Mouse (Mus musculus) ovary, postnatal 36 days (tissue): ENCODE results near the gene Lrig2.

Source experiments
- DNase-seq: peaks from one replicate; pipeline ENCODE4 v3.0.0; 2022; ENCODE audit warnings: low spot score, mixed read lengths

Lrig2 gene

DNA sequence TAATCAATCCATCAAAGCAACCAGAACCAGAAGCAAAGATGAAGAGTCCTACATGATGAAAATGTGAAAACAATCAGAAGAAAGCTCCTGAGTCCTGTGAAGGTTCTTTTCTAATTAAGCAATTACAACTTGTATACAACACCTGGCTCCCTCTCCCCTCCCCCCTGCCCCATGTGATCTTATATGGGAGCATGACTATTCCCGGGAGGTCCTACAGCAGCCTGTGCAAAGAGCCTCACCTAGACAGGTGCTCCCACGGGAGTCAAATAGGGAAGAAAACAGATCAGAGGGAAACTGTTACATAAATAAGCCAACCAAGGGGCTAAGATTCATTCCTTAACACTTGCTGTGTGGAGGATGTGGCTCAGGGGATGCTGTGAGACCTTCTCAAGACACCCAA lies 143.8 kb downstream of the Lrig2 start:
- DNase-seq = no peak

DNA sequence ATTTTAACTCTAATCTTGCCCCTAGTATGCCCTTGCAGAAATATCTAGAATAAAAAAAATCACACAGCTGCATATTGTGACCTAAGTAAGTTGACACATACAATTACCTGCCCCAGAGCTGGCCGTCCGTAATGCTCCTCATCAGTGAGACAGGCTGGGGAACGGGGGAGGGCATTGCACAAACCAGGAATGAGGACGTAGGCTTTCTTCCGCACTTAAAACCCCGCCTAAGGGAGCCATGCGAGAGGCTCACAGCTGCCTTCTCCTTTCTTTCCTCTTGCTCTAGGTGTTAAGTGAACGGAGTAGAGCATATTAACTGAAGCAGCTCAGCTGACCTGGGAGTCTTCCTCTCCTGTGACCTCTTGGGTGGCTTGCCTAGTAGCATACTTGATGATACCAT lies 149.9 kb downstream of the Lrig2 start:
- DNase-seq = no peak

DNA sequence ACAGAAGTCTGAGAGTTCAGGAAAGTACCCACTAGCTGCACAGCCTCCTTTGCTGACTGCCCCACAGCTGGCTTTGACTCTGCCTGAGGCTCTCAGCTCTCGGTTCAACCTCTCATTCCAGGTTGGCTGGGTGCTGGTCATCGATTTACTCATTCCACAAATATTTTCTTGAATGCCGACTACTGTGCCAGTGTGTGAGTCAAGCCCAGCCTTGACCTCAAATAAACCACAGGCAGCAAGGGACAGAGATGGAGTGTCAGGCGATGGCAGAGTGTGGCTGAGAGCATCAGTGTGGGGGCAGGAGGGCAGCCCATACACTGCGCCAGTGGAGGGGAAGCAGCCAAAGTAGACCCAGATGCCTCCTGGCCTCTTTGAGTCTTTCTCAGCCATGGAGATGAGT lies 151.4 kb downstream of the Lrig2 start:
- no peak for DNase-seq

DNA sequence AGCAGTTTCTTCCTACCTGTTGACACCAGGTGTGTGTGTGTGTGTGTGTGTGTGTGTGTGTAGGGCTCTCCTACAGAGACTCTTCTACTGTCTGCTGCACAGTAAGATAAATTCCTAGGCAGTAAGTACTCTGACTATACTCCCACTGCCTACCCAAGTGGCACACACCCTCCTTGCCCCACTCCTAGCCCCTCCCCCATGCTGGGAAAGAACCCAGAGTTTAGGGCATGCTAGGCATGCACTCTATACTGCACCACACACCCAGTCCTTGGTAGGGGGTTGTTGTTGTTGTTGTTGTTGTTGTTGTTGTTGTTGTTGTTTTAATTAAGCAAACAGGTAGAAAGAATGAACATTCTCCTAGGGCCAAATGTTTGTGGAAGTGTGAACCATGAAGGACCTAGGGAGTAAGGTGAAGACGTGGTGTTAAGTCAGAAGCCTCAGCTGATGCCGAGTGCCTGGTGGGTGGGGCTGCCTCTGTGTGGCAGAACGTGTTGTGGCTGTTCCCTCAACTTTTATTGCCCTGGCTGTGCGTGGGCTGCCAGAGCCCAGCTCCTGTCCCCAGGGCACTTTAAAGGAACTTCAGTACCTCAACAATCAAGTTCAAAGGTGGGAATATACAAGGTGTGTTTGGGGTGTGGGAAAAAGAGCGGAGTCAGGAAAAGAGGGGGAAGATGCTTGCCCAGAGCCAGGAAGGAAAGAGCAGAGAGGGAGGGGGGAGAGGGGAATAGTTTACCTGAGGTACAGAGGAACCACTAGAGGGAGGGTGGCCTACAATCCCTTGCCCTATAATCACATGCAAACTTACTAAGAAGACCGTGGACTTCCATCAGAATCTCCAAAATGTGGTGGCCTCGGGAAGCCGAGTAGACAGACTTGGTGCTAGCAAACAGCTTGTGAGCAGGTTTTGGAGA lies 152.2 kb downstream of the Lrig2 start:
- DNase-seq = no peak

DNA sequence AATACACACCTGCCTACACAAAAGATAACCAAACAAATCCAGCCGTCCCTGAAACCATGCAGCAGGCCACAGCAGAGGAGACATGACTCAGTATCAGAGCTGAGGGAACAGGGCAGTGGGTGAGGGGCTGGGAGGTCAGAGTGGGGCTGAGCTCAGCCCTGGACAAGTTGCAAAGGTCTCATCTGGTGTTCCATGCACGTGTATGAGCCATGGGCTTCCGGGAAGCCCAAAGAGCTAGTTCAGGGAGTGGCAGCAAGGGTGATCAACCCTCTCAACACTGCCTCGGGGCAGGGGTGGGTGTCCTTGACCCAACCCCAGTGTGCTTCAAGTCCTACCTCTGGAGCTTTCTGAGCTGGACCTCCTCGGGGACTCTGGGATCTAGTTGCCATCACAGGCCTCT lies 153.0 kb downstream of the Lrig2 start:
- no peak for DNase-seq

DNA sequence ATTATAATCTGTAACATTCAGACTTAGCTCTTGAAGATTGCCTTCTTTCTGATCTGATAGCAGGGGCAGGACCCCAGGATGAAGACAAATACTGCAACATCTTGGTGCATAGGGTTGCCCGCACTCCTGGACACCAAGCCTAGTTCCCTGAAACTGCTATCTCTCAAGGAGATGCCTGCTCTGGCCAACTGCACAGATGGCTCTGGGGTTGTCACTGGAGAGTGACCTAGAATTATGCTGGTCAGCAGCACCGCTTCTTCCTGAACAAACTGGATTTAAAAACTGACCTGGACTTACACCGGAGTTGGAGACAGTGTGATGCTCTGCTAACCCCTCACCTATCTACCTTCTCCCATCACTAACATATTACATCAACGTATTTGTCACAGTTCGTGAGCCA lies 155.6 kb downstream of the Lrig2 start:
- DNase-seq = no peak

DNA sequence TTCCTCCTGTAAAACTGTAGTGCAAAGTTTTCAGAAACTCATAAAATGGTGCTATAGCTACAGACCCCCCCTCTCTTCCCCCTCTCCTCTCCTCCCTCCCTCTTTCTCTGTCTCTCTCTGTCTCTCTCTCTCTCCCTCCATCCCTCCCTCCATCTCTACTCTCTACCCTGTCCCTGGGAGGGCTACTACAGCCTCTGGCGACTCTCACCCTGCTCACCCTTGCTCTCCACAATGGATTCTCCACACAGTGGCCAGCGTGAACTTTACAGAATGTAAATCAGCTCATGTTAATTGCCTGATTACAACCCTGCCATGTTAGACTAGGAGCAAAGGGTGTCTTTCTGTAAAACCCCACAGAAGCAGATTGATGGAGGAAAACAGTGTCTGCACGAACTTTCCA lies 157.8 kb downstream of the Lrig2 start:
- no peak for DNase-seq

DNA sequence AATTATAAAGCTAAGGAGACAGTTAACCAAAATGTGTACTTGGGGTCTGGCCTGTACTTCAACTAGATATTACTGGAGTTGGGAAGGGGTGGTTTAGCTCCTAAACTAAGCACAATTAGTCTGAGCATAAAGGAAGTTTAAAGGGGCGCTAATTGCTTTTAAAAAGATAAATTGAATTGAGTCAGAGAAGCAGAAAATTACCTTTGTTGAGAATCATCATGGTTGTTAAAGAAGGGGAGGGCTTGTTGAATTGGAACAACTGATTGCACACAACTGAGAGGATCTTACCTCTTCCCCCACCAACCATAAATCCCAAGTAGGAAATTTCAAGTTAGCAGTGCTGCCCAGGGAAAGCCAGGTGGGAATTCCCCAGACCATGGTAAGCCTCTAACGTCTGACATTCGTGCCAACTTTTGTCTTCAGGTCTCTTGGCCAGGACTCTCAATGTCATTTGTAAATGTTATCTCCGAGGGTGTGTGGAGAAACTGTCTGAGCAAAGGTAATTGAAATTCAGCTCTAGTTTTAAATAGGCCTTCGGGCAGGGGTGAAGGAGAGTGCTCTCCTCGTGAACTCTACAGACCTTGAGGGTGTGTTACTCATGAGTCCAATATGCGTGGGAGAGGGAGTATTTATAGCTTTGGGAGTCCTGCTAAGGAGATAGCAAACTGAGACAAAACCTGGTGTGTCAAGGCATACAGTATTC lies 159.2 kb downstream of the Lrig2 start:
- DNase-seq = no peak

DNA sequence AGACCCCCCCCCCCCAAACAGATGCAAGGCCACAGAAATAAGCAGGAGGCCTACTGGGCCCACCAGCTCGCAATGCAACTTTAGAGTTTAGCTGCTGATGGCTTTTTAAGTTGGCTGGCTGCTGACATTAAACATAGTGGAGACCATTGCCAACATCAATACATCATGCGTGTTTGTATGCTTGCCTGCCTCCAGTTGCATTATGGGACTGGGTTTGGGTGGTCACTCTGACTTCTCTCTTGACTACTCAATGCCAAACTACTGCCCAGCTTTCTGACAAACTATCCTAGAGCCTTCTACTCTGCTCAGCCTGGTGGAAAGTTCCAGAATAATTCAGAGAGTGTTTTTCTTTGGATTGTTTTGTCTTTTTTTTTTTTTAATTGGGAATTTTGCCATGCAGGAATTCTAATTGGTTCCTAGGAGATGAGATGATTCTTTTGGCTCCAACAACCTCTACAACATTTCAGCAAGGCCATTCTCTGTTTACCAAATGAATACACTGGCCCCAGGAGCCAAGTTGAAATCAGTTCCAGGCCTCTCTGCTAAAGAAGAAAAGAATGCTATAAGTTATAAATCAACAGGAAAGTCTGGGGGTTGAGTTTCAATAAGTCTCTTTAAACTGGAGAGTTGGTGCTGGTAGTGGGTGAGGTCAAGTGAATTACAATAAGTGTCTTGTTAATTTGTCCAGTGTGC lies 161.3 kb downstream of the Lrig2 start:
- peak; percentile 11 for DNase-seq

DNA sequence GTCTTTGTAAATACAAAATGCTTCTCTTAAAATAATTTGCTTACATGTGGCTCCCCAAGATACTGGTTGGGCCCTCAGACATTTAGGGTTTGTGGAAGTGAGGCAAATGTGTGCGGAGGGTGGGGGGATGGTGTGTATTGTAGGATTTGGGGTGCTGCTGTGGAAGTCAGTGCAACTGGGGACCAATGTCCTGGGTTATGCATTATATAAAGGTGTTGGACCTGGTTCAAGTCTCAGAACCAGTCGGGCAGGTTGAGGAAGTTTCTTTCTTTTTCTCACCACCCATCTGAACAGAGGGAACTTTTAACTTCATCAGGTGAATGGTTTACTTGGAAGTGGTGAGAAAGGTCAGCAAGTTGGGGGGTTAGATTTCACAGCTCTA lies 161.9 kb downstream of the Lrig2 start:
- no peak for DNase-seq

DNA sequence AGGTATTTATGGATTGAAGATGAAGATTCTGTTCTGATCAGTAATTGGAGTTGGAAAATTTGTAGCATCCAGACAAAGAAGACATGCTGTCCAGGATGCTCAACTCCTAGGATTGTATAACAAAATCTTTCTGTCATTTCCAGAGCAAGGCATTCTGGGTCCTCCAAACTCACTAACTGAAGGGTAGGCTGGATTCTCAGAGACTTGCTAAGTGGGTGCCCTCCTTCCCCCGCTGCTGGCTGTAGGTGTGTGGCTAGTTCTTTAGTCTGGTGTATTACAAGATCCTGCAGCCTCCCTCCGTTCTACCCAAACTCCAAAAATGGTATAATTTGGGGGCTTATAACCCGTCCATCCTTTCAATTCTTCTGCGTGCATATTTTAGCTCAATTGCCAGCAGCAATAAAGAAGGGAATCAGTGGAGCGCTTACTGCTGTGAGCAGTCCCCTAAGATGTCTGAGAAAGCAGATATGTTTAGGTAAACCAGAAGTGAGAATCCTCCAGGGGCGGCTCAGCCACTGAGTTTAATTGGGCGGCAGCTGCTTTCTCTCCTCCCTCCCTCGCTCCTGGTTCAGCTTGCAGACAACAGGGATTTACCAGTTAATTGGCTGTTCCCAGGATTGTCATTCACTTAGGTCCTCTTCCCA lies 162.4 kb downstream of the Lrig2 start:
- DNase-seq = no peak
